Mouse (Mus musculus): Measurements from ENCODE around the gene Snapin. TPM values are rescaled to one million over a fixed set of nuclear protein-coding genes. Genes with fewer than 3 reads are reported as not detected.
A peak's percentile ranks its signal among the peaks of the same experiment; 100 is the strongest.

The Snapin gene
- polyA plus RNA-seq, 1 experiment from 2014 or later: 87.0 TPM

DNA sequence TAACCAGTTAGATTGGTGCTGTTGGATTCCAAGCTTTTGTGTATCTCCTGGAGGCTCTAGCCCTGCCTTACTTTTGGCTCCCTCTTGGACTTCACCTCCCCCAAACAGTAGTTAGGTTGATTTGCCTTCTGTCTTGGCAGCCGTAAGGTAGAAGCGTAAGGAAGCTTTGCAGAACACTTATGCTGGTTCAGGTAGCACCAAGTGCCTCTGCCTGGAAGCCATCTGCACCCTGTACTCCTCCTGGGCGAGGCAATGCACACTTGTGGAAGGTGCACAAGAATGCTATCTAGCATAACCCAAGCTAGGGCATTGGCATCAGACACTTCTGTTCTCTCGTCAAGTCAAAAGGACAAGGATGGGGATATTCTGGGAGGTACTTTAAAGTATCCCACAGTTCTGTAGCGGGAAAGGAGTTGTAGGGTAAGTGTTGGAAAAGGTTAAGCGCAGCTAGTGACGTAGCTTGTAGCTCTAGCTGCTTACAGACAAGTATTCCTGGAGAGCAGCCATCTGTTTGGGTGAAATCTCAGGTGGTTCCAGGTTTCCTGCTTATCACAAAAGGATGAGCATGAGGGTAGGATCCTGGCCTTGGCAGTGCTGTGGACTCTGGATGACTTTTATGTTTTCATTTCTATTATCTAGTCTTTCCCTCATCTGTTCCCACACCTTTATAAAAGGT, 5.2 kb upstream of the Snapin start:
- H3K4me1 ChIP-seq: no peaks in the 10 kb centered on the region
- H3K36me3 ChIP-seq: peaks cover 47% of the 10 kb centered on the region
- H3K27me3 ChIP-seq (replicated peaks): no peaks in the 10 kb centered on the region
- WGBS: 95% methylated on average over 7 of the region's 7 CpGs
- no peak overlapping the region for H3K4me3 ChIP-seq
- no peaks in the 10 kb centered on the region for H3K9me3 ChIP-seq
- no peak overlapping the region for H3K27ac ChIP-seq
- no peak overlapping the region for H3K4me2 ChIP-seq (replicated peaks)
- H3K9ac ChIP-seq: no peak overlapping the region
- ATAC-seq (ENCODE audit: low FRiP score, low read depth): no peak

DNA sequence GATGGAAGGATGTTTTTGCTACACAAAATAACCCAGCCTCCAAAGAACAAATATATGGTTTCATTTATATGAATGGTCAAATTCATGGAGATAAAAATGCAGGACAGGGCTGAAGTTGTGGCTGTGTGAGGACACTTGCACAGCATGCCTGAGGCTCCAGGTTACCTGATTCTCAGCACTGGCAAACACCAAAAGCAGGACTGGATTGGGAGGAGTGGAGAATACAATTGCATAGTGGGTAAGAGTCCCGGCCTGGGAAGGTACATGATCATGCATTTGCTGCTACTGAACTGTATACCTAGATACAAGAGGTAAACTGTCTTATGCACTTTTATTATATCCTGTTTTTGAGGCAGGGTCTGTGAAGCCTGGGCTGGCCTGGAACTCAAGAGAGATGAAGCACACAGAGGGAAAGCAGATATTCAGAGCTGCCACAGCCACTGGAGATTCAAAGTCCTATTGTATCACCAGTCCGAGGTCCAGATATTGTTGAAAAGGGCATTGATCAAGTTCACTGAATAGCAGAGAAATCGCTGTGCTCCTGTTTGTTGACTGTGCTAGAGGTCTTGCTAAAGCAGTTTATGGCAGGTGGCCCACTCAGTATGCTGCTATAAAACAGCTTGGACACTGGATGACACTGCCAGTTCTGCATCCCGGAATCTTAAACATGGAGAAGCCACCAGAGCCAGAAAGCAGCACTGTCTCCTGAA, 3.2 kb upstream of the Snapin start:
- 47% methylated on average over 4 of the region's 4 CpGs for WGBS
- no peak for ATAC-seq (ENCODE audit: low FRiP score, low read depth)
- no peak overlapping the region for H3K4me2 ChIP-seq (replicated peaks)
- H3K27ac ChIP-seq: no peak overlapping the region
- peaks cover 11% of the 10 kb centered on the region; the same call in 1 of the 2 replicates for H3K4me1 ChIP-seq
- H3K9me3 ChIP-seq: no peaks in the 10 kb centered on the region
- H3K4me3 ChIP-seq: no peak overlapping the region
- peaks cover 37% of the 10 kb centered on the region for H3K36me3 ChIP-seq
- H3K27me3 ChIP-seq (replicated peaks): no peaks in the 10 kb centered on the region
- H3K9ac ChIP-seq: no peak overlapping the region

DNA sequence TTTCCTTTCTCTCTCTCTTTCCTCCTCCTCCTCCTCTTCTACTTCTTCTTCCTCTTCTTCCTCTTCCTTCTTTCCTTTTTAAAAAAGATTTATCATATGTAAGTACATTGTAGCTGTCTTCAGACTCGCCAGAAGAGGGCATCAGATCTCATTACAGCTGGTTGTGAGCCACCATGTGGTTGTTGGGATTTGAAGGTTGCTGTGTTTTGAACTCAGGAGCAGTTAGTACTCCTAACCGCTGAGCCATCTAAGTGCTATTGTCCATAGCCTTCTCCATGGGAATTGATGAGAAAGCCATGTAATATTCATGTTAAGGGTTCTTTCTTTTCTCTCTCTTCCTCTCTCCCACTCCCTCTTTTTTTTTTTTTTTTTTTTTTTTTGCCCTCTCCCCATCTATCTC, 517 bp upstream of the Snapin start:
- Histone ChIP-seq H3K27ac (no peak overlapping the region), H3K9ac (no peak overlapping the region), H3K9me3 (no peaks in the 10 kb centered on the region), H3K4me1 (peaks cover 11% of the 10 kb centered on the region; the same call in 1 of the 2 replicates), H3K36me3 (peaks cover 32% of the 10 kb centered on the region), H3K4me2 (replicated peaks) (no peak overlapping the region), H3K4me3 (no peak overlapping the region), H3K27me3 (replicated peaks) (no peaks in the 10 kb centered on the region)
- peak; percentile 25; the same call in 1 of the 2 replicates for ATAC-seq (ENCODE audit: low FRiP score, low read depth)
- 38% methylated on average over 2 of the region's 2 CpGs for WGBS

DNA sequence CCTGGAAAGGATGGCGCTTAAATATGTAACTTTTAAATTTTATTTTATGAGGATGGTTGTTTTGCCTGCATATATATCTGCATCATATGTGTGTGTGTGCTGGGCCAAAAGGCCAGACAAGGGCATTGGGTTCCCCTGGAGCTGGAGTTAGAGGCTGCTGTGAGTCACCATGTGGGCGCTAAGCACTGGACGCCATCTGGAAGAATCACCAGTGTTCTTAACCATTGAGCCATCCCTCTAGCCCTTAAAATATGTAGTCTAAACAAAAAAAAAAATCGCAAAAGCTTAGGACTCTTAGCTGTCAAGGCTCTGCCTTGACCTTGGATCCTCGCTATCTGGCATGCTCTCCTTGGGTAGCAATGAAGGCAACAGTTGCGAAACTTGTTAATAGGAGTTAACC, 2.3 kb downstream of the Snapin start:
- Histone ChIP-seq H3K27me3 (replicated peaks) (no peaks in the 10 kb centered on the region), H3K4me2 (replicated peaks) (no peak overlapping the region), H3K27ac (no peak overlapping the region), H3K9ac (no peak overlapping the region), H3K36me3 (peaks cover 50% of the 10 kb centered on the region), H3K9me3 (no peaks in the 10 kb centered on the region), H3K4me1 (peaks cover 11% of the 10 kb centered on the region; the same call in 1 of the 2 replicates), H3K4me3 (no peak overlapping the region)
- no peak for ATAC-seq (ENCODE audit: low FRiP score, low read depth)
- WGBS: 94% methylated on average over 6 of the region's 6 CpGs

DNA sequence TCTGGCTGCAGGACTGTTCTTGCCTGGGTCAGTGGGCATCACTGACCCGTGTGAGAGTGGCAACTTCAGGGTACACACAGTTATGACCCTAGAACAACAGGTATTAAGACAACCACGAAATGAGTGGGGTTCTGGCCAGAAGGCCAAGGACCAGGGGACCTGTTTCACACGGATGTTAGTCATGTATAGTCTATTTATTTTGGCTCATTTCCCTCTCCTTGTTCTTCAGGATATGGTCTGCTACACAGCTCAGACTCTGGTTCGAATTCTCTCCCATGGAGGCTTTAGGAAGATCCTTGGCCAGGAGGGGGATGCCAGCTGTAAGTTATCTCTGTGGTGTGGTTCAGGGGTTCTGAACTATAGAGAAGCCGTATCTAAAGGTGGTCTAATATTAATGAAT, 3.8 kb downstream of the Snapin start:
- ATAC-seq (ENCODE audit: low FRiP score, low read depth): no peak
- Histone ChIP-seq H3K4me1 (peaks cover 11% of the 10 kb centered on the region; the same call in 1 of the 2 replicates), H3K9ac (no peak overlapping the region), H3K9me3 (no peaks in the 10 kb centered on the region), H3K36me3 (peaks cover 65% of the 10 kb centered on the region), H3K27ac (no peak overlapping the region), H3K4me2 (replicated peaks) (no peak overlapping the region), H3K27me3 (replicated peaks) (no peaks in the 10 kb centered on the region), H3K4me3 (no peak overlapping the region)
- 85% methylated on average over 5 of the region's 5 CpGs for WGBS

DNA sequence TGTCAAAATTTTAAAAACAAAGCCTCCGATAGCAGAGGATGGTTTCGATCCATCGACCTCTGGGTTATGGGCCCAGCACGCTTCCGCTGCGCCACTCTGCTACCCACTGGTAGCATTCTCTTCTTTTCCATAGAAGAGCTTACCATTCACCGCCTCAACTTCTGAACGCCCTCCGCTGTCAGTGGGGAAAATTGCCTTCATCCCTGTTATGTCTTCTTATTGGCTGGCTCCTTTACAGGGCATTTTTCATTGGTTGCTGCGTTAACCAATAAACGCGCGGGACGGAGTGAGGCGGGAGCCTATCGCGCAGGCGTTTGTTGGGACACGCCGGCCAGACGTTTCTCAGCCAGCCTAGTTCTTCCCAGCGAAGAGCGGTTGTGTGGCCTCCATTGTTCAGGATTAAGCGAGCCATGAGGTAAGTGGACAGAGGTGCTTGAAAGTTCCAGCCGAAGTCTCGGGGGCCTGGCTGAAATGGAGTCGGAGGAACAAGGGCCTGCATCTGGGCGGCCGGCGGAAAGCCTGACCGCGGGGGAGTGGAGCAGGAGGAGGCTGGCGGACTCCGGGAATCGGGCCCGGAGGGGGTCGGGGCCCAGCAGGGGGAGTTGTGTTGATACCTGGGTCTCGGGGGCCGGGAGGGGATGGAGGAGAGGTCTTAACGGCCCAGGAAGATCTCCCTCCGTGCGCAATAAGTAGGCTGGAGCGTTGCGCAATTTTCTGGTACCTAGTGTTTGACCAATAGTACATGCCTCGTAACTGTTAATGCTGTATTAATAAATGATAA, 14.8 kb downstream of the Snapin start, which contains the start of gene Ilf2:
Gene Ilf2, plus strand, starts transcription at position 296 of the 781 bp plus-strand sequence.
- Histone ChIP-seq H3K27me3 (replicated peaks) (no peaks in the 10 kb centered on the region), H3K27ac (peak within 1 kb of the TSS; percentile 90), H3K9me3 (no peaks in the 10 kb centered on the region), H3K4me3 (peak within 1 kb of the TSS; percentile 76), H3K9ac (peak within 1 kb of the TSS; percentile 85), H3K36me3 (peaks cover 33% of the 10 kb centered on the region), H3K4me1 (0 out of 2 replicates have a peak, but pooled peaks cover 6% of the 10 kb centered on the region), H3K4me2 (replicated peaks) (peak within 1 kb of the TSS; percentile 71)
- peak; percentile 99 for ATAC-seq (ENCODE audit: low FRiP score, low read depth)
- under 1% methylated on average over 45 of the region's 45 CpGs for WGBS

DNA sequence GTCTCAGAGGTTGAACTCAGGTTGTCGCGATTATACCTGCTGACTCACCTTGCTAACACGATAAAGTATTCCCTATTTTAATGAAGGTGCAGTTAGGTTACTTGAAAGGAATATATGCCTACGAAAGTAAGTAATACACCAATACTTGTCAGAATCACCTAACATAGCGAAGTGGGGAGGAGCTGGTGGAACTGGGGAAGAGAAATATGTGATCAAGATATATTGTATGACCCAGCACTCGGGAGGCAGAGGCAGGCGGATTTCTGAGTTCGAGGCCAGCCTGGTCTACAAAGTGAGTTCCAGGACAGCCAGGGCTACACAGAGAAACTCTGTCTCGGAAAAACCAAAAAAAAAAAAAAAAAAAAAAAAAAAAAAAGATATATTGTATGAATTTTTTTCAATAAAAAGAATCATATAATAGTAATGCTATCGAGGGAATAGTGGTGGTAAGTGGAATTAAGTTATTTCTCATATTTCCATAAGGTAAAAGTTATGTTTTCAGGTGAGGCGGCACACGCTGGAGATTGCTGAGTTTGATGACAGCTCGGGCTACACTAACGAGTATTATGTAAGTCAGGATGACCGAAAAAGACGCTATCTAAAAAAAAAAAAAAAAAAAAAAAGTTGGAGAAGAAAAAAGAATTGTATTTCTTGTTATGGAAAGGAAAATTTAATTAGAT, 15.5 kb downstream of the Snapin start:
- no peaks in the 10 kb centered on the region for H3K27me3 ChIP-seq (replicated peaks)
- no peaks in the 10 kb centered on the region for H3K9me3 ChIP-seq
- WGBS: 45% methylated on average over 16 of the region's 16 CpGs
- peak; percentile 26 for ATAC-seq (ENCODE audit: low FRiP score, low read depth)
- H3K4me2 ChIP-seq (replicated peaks): no peak overlapping the region; the same call in 1 of the 2 replicates
- no peak overlapping the region for H3K27ac ChIP-seq
- no peak overlapping the region for H3K4me3 ChIP-seq
- H3K9ac ChIP-seq: no peak overlapping the region
- H3K4me1 ChIP-seq: 0 out of 2 replicates have a peak, but pooled peaks cover 6% of the 10 kb centered on the region
- peaks cover 26% of the 10 kb centered on the region for H3K36me3 ChIP-seq

DNA sequence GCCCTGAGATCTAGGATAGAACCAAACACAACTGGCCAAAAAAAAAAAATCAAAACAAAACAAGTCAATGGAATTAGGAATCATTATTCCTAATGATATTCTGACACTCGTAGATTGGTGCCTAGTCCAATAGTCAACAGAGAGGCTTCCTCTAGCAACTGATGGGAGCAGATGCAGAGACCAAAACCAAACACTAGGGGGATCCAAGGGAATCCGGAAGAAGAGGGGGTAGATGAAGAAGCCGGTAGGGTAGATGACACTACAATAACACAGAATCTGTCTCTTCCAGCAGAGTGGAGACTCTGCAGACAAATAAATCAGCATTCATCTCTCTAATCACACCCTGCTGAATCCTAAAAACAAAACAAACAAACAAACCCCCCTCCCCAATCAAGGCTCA, 18.6 kb downstream of the Snapin start:
- H3K27me3 ChIP-seq (replicated peaks): no peaks in the 10 kb centered on the region
- H3K4me3 ChIP-seq: no peak overlapping the region
- 0 out of 2 replicates have a peak, but pooled peaks cover 4% of the 10 kb centered on the region for H3K4me1 ChIP-seq
- H3K4me2 ChIP-seq (replicated peaks): no peak overlapping the region
- no peaks in the 10 kb centered on the region for H3K9me3 ChIP-seq
- no peaks in the 10 kb centered on the region for H3K36me3 ChIP-seq
- no peak for ATAC-seq (ENCODE audit: low FRiP score, low read depth)
- WGBS: 32% methylated on average over 3 of the region's 3 CpGs
- H3K27ac ChIP-seq: no peak overlapping the region
- H3K9ac ChIP-seq: no peak overlapping the region

DNA sequence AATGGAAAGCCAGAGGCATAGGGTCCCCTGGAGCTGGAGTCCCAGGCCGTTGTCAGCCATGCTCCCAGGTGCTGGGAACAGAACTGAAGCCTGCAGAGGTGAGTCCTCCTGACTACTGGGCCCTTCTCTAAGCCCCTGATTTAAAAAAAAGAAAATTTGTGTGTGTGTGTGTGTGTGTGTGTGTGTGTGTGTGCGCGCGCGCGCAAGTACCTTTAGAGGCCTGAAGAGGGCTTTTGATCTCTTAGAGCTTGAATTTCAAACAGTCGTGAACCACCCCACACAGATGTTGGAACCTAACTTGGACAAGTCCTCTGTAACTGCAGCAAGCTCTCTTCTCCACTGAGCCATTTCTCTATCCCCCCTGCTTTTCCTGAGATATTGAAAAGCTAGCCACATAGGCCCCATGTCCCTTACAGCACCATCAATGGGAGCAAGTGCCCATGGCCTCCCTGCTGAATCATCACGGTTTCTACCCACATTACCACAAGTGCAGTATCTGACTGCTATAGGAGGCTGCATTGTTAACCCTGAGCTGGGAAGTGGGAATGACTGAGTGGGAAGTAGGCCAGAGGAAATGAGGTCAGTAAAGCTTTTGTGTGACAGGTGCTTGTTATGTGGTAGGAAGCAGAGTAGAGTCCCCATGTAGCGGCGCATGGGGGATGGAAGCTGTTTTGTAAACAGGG, 23.1 kb downstream of the Snapin start:
- ATAC-seq (ENCODE audit: low FRiP score, low read depth): no peak
- peaks cover 34% of the 10 kb centered on the region for H3K27me3 ChIP-seq (replicated peaks)
- no peak overlapping the region for H3K4me2 ChIP-seq (replicated peaks)
- no peaks in the 10 kb centered on the region for H3K36me3 ChIP-seq
- H3K4me1 ChIP-seq: peaks cover 12% of the 10 kb centered on the region; the same call in 1 of the 2 replicates
- no peaks in the 10 kb centered on the region for H3K9me3 ChIP-seq
- no peak overlapping the region for H3K4me3 ChIP-seq
- H3K27ac ChIP-seq: no peak overlapping the region
- 93% methylated on average over 10 of the region's 10 CpGs for WGBS
- H3K9ac ChIP-seq: no peak overlapping the region

DNA sequence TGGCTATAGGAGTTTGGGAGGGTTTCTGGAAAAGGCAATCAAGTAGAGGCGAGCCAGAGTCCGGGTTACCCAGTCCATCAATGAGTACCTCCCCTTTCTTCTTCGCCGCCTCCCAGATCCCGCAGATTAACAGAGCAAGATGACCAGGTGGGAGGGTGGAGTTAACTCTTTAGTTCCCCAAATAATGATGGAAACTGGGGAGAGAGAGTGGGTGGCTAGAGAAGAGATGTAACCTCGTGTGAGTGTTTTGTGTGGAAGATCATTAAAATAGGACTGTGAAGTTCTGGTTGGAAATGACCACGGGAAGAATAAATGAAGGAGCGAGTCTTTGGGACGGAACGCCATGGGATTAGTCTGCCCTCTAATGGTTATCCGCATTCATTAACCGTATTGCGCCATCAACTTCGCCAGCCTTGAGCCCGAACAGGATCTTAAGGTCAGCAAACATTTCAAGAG, 24.5 kb downstream of the Snapin start:
- Histone ChIP-seq H3K9me3 (no peaks in the 10 kb centered on the region), H3K4me1 (peaks cover 12% of the 10 kb centered on the region; the same call in 1 of the 2 replicates), H3K27me3 (replicated peaks) (peaks cover 44% of the 10 kb centered on the region), H3K4me2 (replicated peaks) (peak overlapping the region; percentile 69), H3K9ac (0 out of 2 replicates have a peak overlapping the region, but pooled peaks have one; percentile 56), H3K36me3 (no peaks in the 10 kb centered on the region), H3K4me3 (peak overlapping the region; percentile 48), H3K27ac (no peak overlapping the region)
- under 1% methylated on average over 15 of the region's 15 CpGs for WGBS
- peak; percentile 39 for ATAC-seq (ENCODE audit: low FRiP score, low read depth)

DNA sequence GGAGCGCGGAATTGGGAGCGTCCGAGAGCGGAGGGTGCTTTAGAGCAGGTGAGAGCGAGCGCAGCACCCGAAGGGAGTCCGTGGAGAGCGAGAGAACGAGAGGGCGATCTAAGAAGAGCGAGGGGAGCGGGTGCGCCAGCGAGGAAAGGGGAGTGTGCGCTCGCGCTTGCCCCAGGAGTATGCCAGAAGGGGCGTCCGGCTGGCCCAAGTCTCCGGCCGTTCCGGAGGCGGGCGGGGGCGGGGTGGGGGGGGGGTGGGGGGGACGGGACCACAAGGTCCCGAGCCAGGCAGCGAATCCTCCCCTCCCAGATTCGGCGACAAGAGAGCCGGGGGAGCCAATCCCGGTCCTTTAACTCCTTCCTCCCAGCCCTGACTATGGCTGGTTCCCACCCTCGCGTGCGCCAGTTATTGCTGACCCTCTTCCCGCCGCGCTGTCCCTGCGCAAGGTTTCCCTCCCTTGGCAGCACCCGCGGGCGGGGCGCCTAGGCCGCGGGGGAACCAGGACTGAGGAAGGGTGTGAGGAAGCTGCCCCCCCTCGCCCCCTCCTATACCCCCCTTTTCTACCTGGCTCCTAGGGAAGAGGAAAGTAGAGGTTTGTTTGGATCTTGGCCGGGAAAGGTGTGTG, 25.0 kb downstream of the Snapin start, which contains the start of gene Npr1:
Gene Npr1, minus strand, starts transcription at position 181 of the 625 bp plus-strand sequence.
- Histone ChIP-seq H3K27me3 (replicated peaks) (peaks cover 47% of the 10 kb centered on the region), H3K27ac (no peak within 1 kb of the TSS), H3K9me3 (no peaks in the 10 kb centered on the region), H3K4me3 (peak within 1 kb of the TSS; percentile 48), H3K4me2 (replicated peaks) (peak within 1 kb of the TSS; percentile 69), H3K9ac (peak within 1 kb of the TSS; percentile 56), H3K36me3 (no peaks in the 10 kb centered on the region), H3K4me1 (peaks cover 12% of the 10 kb centered on the region; the same call in 1 of the 2 replicates)
- WGBS: under 1% methylated on average over 27 of the region's 49 CpGs
- ATAC-seq (ENCODE audit: low FRiP score, low read depth): peak; percentile 51
